Mouse (Mus musculus) ovary, adult 18-20 months (tissue): ENCODE results near the gene Myo16.

ENCODE experiments used
- DNase-seq: peaks from one replicate; pipeline ENCODE4 v3.0.0; 2022; ENCODE audit warnings: low spot score, mixed read lengths

Myo16 gene

GRCm38 (mm10) chr8:10625262-10625661 lies 471.6 kb downstream of the Myo16 start:
- no peak for DNase-seq

GRCm38 (mm10) chr8:10628725-10629124 lies 475.0 kb downstream of the Myo16 start:
- no peak for DNase-seq

GRCm38 (mm10) chr8:10629862-10630261 lies 476.2 kb downstream of the Myo16 start:
- no peak for DNase-seq

GRCm38 (mm10) chr8:10631006-10631405 lies 477.3 kb downstream of the Myo16 start:
- DNase-seq = no peak

GRCm38 (mm10) chr8:10632603-10633002 lies 478.9 kb downstream of the Myo16 start:
- DNase-seq = no peak

GRCm38 (mm10) chr8:10633360-10634140 lies 479.8 kb downstream of the Myo16 start:
- no peak for DNase-seq

- no peak for DNase-seq
These were observed 480.7 kb downstream of the Myo16 start for GRCm38 (mm10) chr8:10634421-10634820.

- DNase-seq = no peak
These were observed 485.2 kb downstream of the Myo16 start for GRCm38 (mm10) chr8:10638871-10639270.

- no peak for DNase-seq
These were observed 486.6 kb downstream of the Myo16 start for GRCm38 (mm10) chr8:10640176-10640810.

GRCm38 (mm10) chr8:10640859-10641258 lies 487.1 kb downstream of the Myo16 start:
- DNase-seq = no peak

GRCm38 (mm10) chr8:10641343-10641742 lies 487.6 kb downstream of the Myo16 start:
- DNase-seq = no peak

- DNase-seq = no peak
These were observed 489.5 kb downstream of the Myo16 start for GRCm38 (mm10) chr8:10643244-10643643.

GRCm38 (mm10) chr8:10644481-10644880 lies 490.8 kb downstream of the Myo16 start:
- no peak for DNase-seq

- DNase-seq = no peak
These were observed 492.0 kb downstream of the Myo16 start for GRCm38 (mm10) chr8:10645740-10646139.

GRCm38 (mm10) chr8:10646485-10646884 lies 492.8 kb downstream of the Myo16 start:
- DNase-seq = no peak

- DNase-seq = no peak
These were observed 498.0 kb downstream of the Myo16 start for GRCm38 (mm10) chr8:10651546-10652315.

- no peak for DNase-seq
These were observed 499.6 kb downstream of the Myo16 start for GRCm38 (mm10) chr8:10653282-10653681.

GRCm38 (mm10) chr8:10654922-10655518 lies 501.3 kb downstream of the Myo16 start:
- DNase-seq = peak; percentile 38

GRCm38 (mm10) chr8:10663770-10664470 lies 510.2 kb downstream of the Myo16 start:
- no peak for DNase-seq

GRCm38 (mm10) chr8:10664861-10665543 lies 511.3 kb downstream of the Myo16 start:
- DNase-seq = peak; percentile 41

- DNase-seq = no peak
These were observed 512.1 kb downstream of the Myo16 start for GRCm38 (mm10) chr8:10665821-10666283.
